Mouse (Mus musculus) intestine, embryonic 16.5 days (tissue): ENCODE data around the gene Tenm3. TPM values are rescaled to one million over a fixed set of nuclear protein-coding genes. Genes with fewer than 3 reads are reported as not detected.
"Not testable (repeated sequence)": the region's sequence is repeated elsewhere in the genome, so short reads cannot be mapped to it uniquely, and the experiment has no call there.

Experiments used
- ATAC-seq: fragments of 200-750 bp; cut with Nextera tagmentation; 2 replicates; pipeline ENCODE4 v1.8.0; 2017; ENCODE audit warnings: moderate TSS enrichment, moderate library complexity
- H3K27ac ChIP-seq: fragments of 300-500 bp; sonication (generic); 2 replicates; pipeline ENCODE4 v1.5.1; 2014; ENCODE audit warnings: mild to moderate bottlenecking, low read length
- H3K27me3 ChIP-seq: fragments of 300-500 bp; sonication (generic); replicated peaks from 2 replicates; pipeline ENCODE4 v1.6.1; 2014; ENCODE audit warnings: low read length, control low read depth, mixed read lengths; ENCODE audit not compliant: control insufficient read depth, insufficient read depth
- H3K36me3 ChIP-seq: fragments of 300-500 bp; sonication (generic); 2 replicates; pipeline ENCODE4 v1.6.1; 2014; ENCODE audit warnings: low read length, control low read depth; ENCODE audit not compliant: control insufficient read depth, insufficient read depth
- H3K4me1 ChIP-seq: fragments of 300-500 bp; sonication (generic); 2 replicates; pipeline ENCODE4 v1.6.1; 2014; ENCODE audit warnings: low read length, control low read depth, mixed read lengths; ENCODE audit not compliant: control insufficient read depth, insufficient read depth
- H3K4me2 ChIP-seq: fragments of 300-500 bp; sonication (generic); 2 replicates; pipeline ENCODE4 v1.6.1; 2014; ENCODE audit warnings: low read depth, low read length, control low read depth
- H3K4me3 ChIP-seq: fragments of 300-500 bp; sonication (generic); 2 replicates; pipeline ENCODE4 v1.5.1; 2014; ENCODE audit warnings: mild to moderate bottlenecking, low read length
- H3K9ac ChIP-seq: fragments of 300-500 bp; sonication (generic); 2 replicates; pipeline ENCODE4 v1.6.1; 2014; ENCODE audit warnings: low read depth, low read length
- H3K9me3 ChIP-seq: fragments of 300-500 bp; sonication (generic); 2 replicates; pipeline ENCODE4 v1.6.1; 2016; ENCODE audit warnings: low read length, control low read depth; ENCODE audit not compliant: control insufficient read depth
- WGBS: fragments of 180-500 bp; shearing (Covaris S2); extraction: QIAGEN DNeasy Blood & Tissue Kit; methylation state at CpG from one replicate; pipeline ENCODE4 v1.1.7; 2014; 5-methylcytosine and 5-hydroxymethylcytosine counted together
- polyA plus RNA-seq: library from polyadenylated mRNA; unstranded; fragments of >200 nt; fragmentation: Nextera tagmentation; extraction: Ambion mirVana; gene quantifications from 2 replicates; pipeline ENCODE4 v1.2.1, GENCODE M21; 2015

The Tenm3 gene
- polyA plus RNA-seq, 1 experiment from 2014 or later = 11.3 TPM

- ATAC-seq = no peak
- no peak overlapping the region for H3K9ac ChIP-seq
- no peak overlapping the region for H3K27ac ChIP-seq
- H3K4me3 ChIP-seq = no peak overlapping the region
- WGBS = 90% methylated on average over 9 of the region's 9 CpGs
- no peak overlapping the region for H3K4me2 ChIP-seq
- no peaks in the 10 kb centered on the region for H3K36me3 ChIP-seq
- no peaks in the 10 kb centered on the region for H3K9me3 ChIP-seq
- no peaks in the 10 kb centered on the region for H3K27me3 ChIP-seq
- no peaks in the 10 kb centered on the region for H3K4me1 ChIP-seq
Observed at GRCm38 (mm10) chr8:48199171-48199570, 644.6 kb downstream of the Tenm3 start.

GRCm38 (mm10) chr8:48195971-48196370, 647.8 kb downstream of the Tenm3 start:
- H3K4me2 ChIP-seq = no peak overlapping the region
- H3K4me1 ChIP-seq = no peaks in the 10 kb centered on the region
- no peaks in the 10 kb centered on the region for H3K36me3 ChIP-seq
- no peak overlapping the region for H3K9ac ChIP-seq
- no peak overlapping the region for H3K27ac ChIP-seq
- H3K9me3 ChIP-seq = no peaks in the 10 kb centered on the region
- 94% methylated on average over 9 of the region's 9 CpGs for WGBS
- ATAC-seq = no peak
- H3K27me3 ChIP-seq = no peaks in the 10 kb centered on the region
- H3K4me3 ChIP-seq = no peak overlapping the region

GRCm38 (mm10) chr8:48188586-48188985, 655.2 kb downstream of the Tenm3 start:
- no peak overlapping the region for H3K4me3 ChIP-seq
- H3K4me1 ChIP-seq = no peaks in the 10 kb centered on the region
- H3K9ac ChIP-seq = no peak overlapping the region
- no peaks in the 10 kb centered on the region for H3K9me3 ChIP-seq
- 97% methylated on average over 12 of the region's 12 CpGs for WGBS
- H3K27me3 ChIP-seq = no peaks in the 10 kb centered on the region
- H3K27ac ChIP-seq = no peak overlapping the region
- no peak for ATAC-seq
- H3K4me2 ChIP-seq = no peak overlapping the region
- H3K36me3 ChIP-seq = no peaks in the 10 kb centered on the region

- no peak overlapping the region for H3K4me3 ChIP-seq
- no peak overlapping the region for H3K4me2 ChIP-seq
- no peaks in the 10 kb centered on the region for H3K36me3 ChIP-seq
- no peak for ATAC-seq
- no peak overlapping the region for H3K9ac ChIP-seq
- peaks cover 3% of the 10 kb centered on the region; the same call in 1 of the 2 replicates for H3K9me3 ChIP-seq
- no peaks in the 10 kb centered on the region for H3K27me3 ChIP-seq
- H3K27ac ChIP-seq = no peak overlapping the region
- WGBS = 89% methylated on average over 7 of the region's 7 CpGs
- no peaks in the 10 kb centered on the region for H3K4me1 ChIP-seq
Observed at GRCm38 (mm10) chr8:48183758-48184157, 660.0 kb downstream of the Tenm3 start.

- peaks cover 3% of the 10 kb centered on the region; the same call in 1 of the 2 replicates for H3K9me3 ChIP-seq
- H3K27ac ChIP-seq = no peak overlapping the region
- no peak overlapping the region for H3K4me3 ChIP-seq
- H3K36me3 ChIP-seq = no peaks in the 10 kb centered on the region
- no peaks in the 10 kb centered on the region for H3K27me3 ChIP-seq
- H3K9ac ChIP-seq = no peak overlapping the region
- H3K4me2 ChIP-seq = no peak overlapping the region
- no peaks in the 10 kb centered on the region for H3K4me1 ChIP-seq
- ATAC-seq = no peak
- 90% methylated on average over 3 of the region's 3 CpGs for WGBS
Observed at GRCm38 (mm10) chr8:48181000-48181399, 662.8 kb downstream of the Tenm3 start.

GRCm38 (mm10) chr8:48180146-48180545, 663.6 kb downstream of the Tenm3 start:
- not testable (repeated sequence) for H3K4me3 ChIP-seq, H3K9ac ChIP-seq, ATAC-seq, H3K9me3 ChIP-seq, H3K27me3 ChIP-seq, H3K27ac ChIP-seq, H3K4me1 ChIP-seq, H3K4me2 ChIP-seq, H3K36me3 ChIP-seq
- 87% methylated on average over 9 of the region's 9 CpGs for WGBS

GRCm38 (mm10) chr8:48178993-48179392, 664.8 kb downstream of the Tenm3 start:
- ATAC-seq = no peak
- Histone ChIP-seq H3K27ac (no peak overlapping the region), H3K4me1 (no peaks in the 10 kb centered on the region), H3K36me3 (no peaks in the 10 kb centered on the region), H3K4me2 (no peak overlapping the region), H3K9ac (no peak overlapping the region), H3K4me3 (no peak overlapping the region), H3K27me3 (no peaks in the 10 kb centered on the region), H3K9me3 (peaks cover 4% of the 10 kb centered on the region; the same call in 1 of the 2 replicates)
- 62% methylated on average over 4 of the region's 4 CpGs for WGBS

- peaks cover 7% of the 10 kb centered on the region; the same call in 1 of the 2 replicates for H3K9me3 ChIP-seq
- WGBS = 84% methylated on average over 1 of the region's 1 CpGs
- H3K27ac ChIP-seq = no peak overlapping the region
- H3K9ac ChIP-seq = no peak overlapping the region
- H3K36me3 ChIP-seq = no peaks in the 10 kb centered on the region
- no peaks in the 10 kb centered on the region for H3K27me3 ChIP-seq
- H3K4me3 ChIP-seq = no peak overlapping the region
- H3K4me2 ChIP-seq = no peak overlapping the region
- ATAC-seq = no peak
- H3K4me1 ChIP-seq = no peaks in the 10 kb centered on the region
Observed at GRCm38 (mm10) chr8:48177876-48178275, 665.9 kb downstream of the Tenm3 start.
